Mouse (Mus musculus) E14TG2a.4 (cell line): ENCODE data around the gene Fank1.

Experiments
- CTCF ChIP-seq: conservative IDR thresholded peaks from 2 replicates; pipeline ENCODE4 v1.5.1; 2014; ENCODE audit warnings: low read length
- NANOG ChIP-seq: IDR thresholded peaks from 2 replicates; pipeline ENCODE4 v1.6.1; 2014; ENCODE audit warnings: borderline replicate concordance, low read length, mixed read lengths

DNA sequence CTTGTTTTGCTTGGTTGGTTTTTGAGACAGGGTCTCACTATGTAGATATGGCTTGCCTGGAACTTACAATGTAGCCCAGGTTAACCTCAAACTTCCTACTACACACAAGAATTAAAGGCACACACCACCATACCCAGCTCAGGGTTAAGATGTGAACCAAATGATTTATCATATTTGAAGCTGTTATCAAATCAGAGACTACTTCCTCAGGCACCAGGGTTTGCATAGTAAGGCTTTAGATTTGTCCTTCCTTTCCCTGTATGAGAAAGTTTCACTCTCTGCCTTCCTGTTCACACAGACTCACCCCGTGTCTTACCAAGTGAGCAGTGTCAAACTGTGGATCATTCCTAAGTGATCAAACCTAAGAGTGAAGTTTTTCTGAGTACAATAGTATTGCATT, 32.5 kb upstream of the Fank1 start:
- TF ChIP-seq CTCF: no peak
- no peak for TF ChIP-seq NANOG
